Mouse (Mus musculus): ENCODE results near the gene Babam1. TPM values are rescaled to one million over a fixed set of nuclear protein-coding genes. Genes with fewer than 3 reads are reported as not detected.
A peak's percentile ranks its signal among the peaks of the same experiment; 100 is the strongest.

The Babam1 gene
- polyA plus RNA-seq, 1 experiment from 2014 or later, result 95.6 TPM

DNA sequence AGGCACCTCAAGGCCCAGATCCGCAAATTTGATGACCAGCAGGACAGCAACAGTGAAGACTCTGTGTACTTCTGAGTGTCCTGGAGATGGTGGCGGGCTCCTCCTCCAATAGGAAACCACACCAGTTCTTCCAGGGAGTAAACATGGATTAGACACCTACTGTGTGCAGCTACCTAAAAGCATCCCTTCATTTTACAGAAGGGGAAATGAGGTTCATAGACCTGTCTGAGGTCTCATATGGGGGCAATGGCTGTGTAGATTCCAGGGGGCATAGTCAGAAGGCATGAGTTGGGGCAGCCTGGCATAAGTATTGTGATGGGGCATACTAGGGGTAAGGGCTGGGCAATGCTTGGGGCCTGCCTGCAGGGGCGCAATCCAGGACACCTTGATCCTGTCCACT, 23.7 kb upstream of the Babam1 start:
- Histone ChIP-seq H3K27me3 (replicated peaks) (no peaks in the 10 kb centered on the region; the same call in 1 of the 2 replicates), H3K4me2 (replicated peaks) (no peak overlapping the region), H3K9me3 (no peaks in the 10 kb centered on the region), H3K27ac (no peak overlapping the region), H3K9ac (no peak overlapping the region), H3K4me3 (no peak overlapping the region), H3K36me3 (peaks cover 30% of the 10 kb centered on the region), H3K4me1 (peaks cover 36% of the 10 kb centered on the region)
- 93% methylated on average over 3 of the region's 3 CpGs for WGBS
- no peak for ATAC-seq (ENCODE audit: low FRiP score, low read depth)

DNA sequence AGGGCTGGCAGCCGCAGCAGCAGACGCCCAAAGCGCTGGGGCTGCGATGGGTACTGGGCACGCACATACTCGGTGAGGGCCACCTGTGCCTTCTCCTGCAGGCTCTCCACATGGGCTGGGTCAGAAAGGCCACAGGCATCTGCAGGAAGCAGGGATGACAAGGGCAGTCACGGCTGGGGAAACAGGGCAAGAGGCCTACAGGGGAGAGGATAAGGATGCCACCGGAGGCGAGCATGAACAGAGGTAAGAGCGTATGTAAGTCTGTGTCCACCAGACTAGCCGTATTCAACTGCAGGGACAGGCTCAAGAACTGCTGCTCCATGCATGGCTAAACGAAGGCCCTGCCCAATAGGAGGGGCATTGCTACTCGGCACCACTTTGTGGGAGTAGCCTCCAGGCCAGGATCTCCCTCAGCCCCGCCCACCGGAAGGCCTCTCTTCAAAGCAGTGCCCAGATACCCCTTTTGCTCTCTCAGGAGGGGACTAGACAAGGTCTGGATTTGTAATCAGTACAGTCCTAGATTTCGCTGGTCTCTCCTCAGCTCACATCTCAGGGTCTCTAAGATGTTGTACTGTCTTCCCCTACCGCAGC, 21.9 kb upstream of the Babam1 start:
- Histone ChIP-seq H3K27ac (no peak overlapping the region), H3K9ac (no peak overlapping the region), H3K27me3 (replicated peaks) (no peaks in the 10 kb centered on the region; the same call in 1 of the 2 replicates), H3K9me3 (no peaks in the 10 kb centered on the region), H3K4me3 (no peak overlapping the region), H3K4me1 (peaks cover 45% of the 10 kb centered on the region), H3K4me2 (replicated peaks) (no peak overlapping the region), H3K36me3 (peaks cover 27% of the 10 kb centered on the region)
- ATAC-seq (ENCODE audit: low FRiP score, low read depth), result no peak
- WGBS, result 81% methylated on average over 17 of the region's 17 CpGs

DNA sequence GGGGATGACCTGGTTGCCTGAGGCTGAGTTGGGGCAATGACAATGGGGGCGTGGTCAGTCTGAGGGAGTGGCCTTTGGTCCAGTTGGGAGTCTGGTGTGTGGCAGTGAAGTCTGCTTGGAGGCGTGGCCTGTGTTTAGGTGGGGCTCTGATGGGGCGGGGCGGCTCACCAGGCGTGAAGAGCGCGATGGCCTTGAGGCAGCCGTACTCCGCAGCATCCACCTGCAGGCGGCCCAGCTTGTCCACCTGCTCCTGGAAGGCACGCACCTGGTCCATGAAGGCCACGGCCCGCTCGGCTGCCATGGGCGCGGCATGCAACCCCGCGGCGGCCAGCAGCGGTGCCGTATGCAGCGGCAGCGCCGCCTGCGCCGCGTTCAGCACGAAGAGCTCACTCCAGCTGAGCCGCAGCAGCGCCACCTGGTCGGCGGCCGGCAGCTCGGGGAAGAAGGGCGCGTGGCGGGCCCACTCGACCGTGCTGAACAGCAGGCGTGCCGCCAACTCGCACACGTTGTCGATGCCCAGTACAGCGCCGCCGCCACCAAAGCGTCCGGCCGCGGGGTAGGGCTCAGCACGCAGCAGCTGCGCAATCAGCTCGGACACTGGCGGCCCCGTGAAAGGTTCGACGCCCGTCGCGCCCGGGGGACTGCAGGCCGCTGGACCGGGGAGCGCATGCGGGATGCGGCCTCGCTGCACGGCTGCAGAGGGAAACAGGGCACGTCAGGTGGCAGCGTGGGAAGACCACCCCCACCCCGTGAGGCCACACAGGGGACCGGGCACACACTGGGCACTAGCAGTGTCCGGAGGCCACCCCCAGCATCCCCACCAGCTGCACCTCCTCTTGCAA, 20.9 kb upstream of the Babam1 start:
- Histone ChIP-seq H3K4me1 (peaks cover 51% of the 10 kb centered on the region), H3K27ac (peak overlapping the region; percentile 64; the same call in 1 of the 2 replicates), H3K4me2 (replicated peaks) (peak overlapping the region; percentile 66), H3K9ac (peak overlapping the region; percentile 51), H3K27me3 (replicated peaks) (no peaks in the 10 kb centered on the region; the same call in 1 of the 2 replicates), H3K9me3 (no peaks in the 10 kb centered on the region), H3K4me3 (peak overlapping the region; percentile 30), H3K36me3 (peaks cover 24% of the 10 kb centered on the region)
- 7% methylated on average over 74 of the region's 74 CpGs for WGBS
- peak; percentile 3 for ATAC-seq (ENCODE audit: low FRiP score, low read depth)

DNA sequence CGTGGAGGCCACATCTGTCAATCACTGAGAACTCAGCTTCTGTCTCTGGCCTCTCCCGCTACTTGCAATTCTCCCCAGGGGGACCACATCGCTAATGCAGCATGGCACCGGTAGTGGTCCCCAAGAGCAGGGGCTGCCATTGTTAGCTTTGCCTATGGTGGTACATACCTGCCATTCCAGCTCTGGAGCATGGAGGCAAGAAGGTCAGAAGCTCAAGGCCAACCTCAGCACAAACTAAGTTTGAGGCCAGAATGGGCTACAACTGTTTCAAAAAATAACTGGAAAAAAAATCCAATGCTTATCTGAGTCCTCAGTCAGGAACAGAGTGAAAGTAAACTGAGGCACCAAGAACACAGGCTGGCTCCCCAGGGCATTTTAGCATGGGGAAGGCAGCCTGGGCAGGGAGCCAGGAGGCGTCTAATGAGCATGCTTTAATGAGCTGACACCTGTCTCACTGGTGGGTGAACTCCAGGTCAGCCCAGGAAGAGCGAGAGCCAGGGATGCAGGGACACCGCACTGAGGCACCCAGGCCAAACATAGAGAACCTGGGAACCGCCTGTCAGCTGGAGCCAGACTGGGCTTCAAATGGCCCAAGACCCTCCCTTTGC, 20.1 kb upstream of the Babam1 start:
- peak overlapping the region; percentile 30 for H3K4me3 ChIP-seq
- H3K36me3 ChIP-seq, result peaks cover 24% of the 10 kb centered on the region
- H3K27me3 ChIP-seq (replicated peaks), result no peaks in the 10 kb centered on the region; the same call in 1 of the 2 replicates
- WGBS, result 39% methylated on average over 8 of the region's 8 CpGs
- H3K27ac ChIP-seq, result no peak overlapping the region; the same call in 1 of the 2 replicates
- no peak for ATAC-seq (ENCODE audit: low FRiP score, low read depth)
- peak overlapping the region; percentile 66 for H3K4me2 ChIP-seq (replicated peaks)
- no peaks in the 10 kb centered on the region for H3K9me3 ChIP-seq
- H3K9ac ChIP-seq, result peak overlapping the region; percentile 51; the same call in 1 of the 2 replicates
- peaks cover 51% of the 10 kb centered on the region for H3K4me1 ChIP-seq

DNA sequence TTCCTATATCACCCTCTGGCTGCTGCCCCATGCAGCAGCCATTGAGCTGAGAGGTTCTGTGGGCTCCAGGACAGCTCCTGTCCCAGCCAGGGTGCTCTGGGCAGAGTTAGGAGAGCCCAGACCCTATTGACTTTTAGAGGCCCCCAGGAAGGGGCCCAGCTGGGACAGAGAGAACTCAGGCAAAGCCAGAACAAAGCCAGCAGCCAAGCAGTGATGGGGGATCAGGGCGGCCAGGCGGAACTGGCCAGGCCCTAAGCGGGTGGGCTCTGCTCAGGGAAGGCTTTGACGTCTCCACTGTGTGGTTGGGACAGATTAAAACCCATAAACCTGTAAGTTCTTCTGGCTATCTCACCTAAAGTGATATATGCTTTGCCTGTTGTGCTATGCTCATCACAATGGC, 17.7 kb upstream of the Babam1 start:
- Histone ChIP-seq H3K9me3 (no peaks in the 10 kb centered on the region), H3K27me3 (replicated peaks) (no peaks in the 10 kb centered on the region; the same call in 1 of the 2 replicates), H3K27ac (no peak overlapping the region), H3K4me3 (peak overlapping the region; percentile 81), H3K36me3 (peaks cover 15% of the 10 kb centered on the region), H3K9ac (peak overlapping the region; percentile 84; the same call in 1 of the 2 replicates), H3K4me1 (peaks cover 60% of the 10 kb centered on the region), H3K4me2 (replicated peaks) (peak overlapping the region; percentile 99)
- 33% methylated on average over 4 of the region's 4 CpGs for WGBS
- ATAC-seq (ENCODE audit: low FRiP score, low read depth), result no peak

DNA sequence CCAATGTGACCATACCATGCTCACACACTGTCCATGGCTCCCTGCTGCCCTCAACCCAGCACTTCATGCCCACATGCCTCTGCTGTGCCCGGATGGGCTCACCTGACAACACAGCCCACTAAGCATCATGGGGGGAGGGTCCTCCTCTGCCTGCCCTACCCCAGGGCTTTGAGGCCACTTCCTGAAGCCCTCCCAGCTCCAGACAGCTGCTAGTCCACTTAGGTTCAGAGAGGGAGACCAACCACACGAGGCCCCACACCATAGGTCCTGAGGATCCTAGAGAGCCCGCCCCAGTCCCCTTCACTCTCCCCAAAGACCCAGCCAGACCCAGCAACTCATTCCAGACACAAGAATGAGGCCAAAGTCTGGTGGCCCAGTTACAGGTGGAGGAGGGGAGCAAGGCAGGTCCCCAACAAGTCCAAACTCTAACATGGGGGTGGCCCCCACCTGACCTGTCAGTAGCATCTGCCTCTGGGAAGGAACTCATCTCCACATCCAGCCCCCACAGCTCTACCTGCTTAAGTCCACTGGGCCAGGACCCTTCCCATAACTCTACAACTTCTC, 17.1 kb upstream of the Babam1 start:
- peak overlapping the region; percentile 81 for H3K4me3 ChIP-seq
- ATAC-seq (ENCODE audit: low FRiP score, low read depth), result no peak
- H3K27me3 ChIP-seq (replicated peaks), result no peaks in the 10 kb centered on the region; the same call in 1 of the 2 replicates
- peaks cover 10% of the 10 kb centered on the region for H3K36me3 ChIP-seq
- peaks cover 60% of the 10 kb centered on the region for H3K4me1 ChIP-seq
- H3K9me3 ChIP-seq, result no peaks in the 10 kb centered on the region
- peak overlapping the region; percentile 84 for H3K9ac ChIP-seq
- no peak overlapping the region for H3K27ac ChIP-seq
- 38% methylated on average over 3 of the region's 3 CpGs for WGBS
- peak overlapping the region; percentile 99 for H3K4me2 ChIP-seq (replicated peaks)

DNA sequence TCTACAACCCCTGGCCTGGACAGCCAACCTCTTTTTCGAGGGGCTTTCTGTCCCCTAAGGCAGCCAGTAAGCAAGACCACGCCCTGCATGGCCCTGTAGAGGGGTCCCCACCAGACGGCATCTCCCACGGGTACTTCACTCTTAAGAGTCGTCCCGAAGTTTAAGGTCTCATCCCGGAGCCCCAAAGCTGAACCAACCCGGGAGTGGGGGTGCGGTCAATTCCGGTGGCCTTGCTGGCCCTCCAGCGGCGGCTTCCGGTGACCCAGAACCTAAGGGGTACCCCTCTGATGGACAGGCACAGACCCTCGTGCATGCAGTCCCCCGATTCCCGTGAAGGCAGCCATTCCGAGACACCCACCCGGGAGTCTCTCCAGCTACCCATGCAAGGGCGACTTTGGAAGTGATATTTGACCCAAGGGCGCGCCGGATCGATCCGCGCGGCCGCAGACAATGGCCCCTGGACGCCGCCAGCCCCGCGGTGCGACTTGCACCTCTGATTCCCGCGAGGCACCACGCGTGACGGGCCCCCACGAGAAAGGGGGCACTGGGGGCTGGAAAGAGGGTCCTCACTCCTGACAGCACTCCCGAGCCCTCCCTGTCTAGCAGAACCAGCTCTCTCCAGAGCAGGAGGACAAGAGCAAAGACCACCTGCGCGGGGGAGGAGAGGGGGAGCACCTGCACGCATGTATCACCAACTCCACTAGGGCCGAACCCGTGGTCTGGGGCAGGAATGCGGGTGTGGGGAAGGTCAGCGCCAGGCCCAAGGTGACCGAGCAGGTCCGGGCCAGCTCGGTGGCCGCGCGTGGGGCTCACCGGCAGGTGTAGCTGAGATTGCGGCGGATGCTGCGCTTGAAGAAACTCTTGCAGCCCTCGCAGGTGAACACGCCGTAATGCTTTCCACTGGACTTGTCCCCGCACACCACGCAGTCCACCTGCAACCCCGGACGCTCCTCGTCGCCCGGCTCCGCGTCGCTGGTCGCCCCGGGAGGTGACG, 16.2 kb upstream of the Babam1 start:
- Histone ChIP-seq H3K4me1 (peaks cover 54% of the 10 kb centered on the region), H3K27ac (no peak overlapping the region), H3K36me3 (peaks cover 8% of the 10 kb centered on the region), H3K9me3 (no peaks in the 10 kb centered on the region), H3K4me2 (replicated peaks) (peak overlapping the region; percentile 99), H3K4me3 (peak overlapping the region; percentile 81), H3K27me3 (replicated peaks) (no peaks in the 10 kb centered on the region; the same call in 1 of the 2 replicates), H3K9ac (peak overlapping the region; percentile 84)
- WGBS, result 1% methylated on average over 72 of the region's 72 CpGs
- ATAC-seq (ENCODE audit: low FRiP score, low read depth), result no peak

DNA sequence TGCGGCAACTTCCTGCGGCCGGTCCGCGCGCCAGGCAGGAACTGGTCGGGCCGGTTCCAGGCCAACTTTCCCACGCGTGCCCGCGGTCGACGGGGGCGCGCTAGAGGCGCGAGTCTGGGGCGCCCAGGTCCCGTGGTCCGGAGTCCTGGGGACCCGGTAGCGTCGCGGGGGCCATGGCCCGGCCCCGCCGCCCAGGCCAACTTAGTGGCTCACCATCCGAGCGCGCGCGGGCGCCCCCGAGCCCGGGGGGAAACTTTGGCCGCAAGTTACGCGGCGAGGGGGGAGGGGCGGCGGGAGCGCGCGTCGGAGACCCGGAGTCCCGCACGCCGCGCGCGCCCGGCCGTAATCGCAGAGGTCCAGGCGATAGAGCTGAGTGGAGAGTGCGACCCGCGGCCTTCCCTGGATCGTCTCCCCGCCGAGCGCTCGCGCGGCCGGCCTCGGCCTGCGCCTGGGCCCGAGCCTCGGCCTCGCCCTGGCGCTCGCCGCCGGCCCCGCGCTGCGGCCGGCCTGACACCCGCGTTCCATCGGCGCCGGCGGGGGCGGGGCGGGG, 15.2 kb upstream of the Babam1 start, which contains the start of gene Nr2f6:
Gene Nr2f6, minus strand, starts transcription at position 540 of the 550 bp plus-strand sequence.
- Histone ChIP-seq H3K27me3 (replicated peaks) (no peaks in the 10 kb centered on the region; the same call in 1 of the 2 replicates), H3K36me3 (peaks cover 8% of the 10 kb centered on the region), H3K4me3 (peak within 1 kb of the TSS; percentile 81), H3K4me2 (replicated peaks) (peak within 1 kb of the TSS; percentile 99), H3K27ac (peak within 1 kb of the TSS; percentile 93), H3K9me3 (no peaks in the 10 kb centered on the region), H3K9ac (peak within 1 kb of the TSS; percentile 84), H3K4me1 (peaks cover 44% of the 10 kb centered on the region)
- peak; percentile 35; the same call in 1 of the 2 replicates for ATAC-seq (ENCODE audit: low FRiP score, low read depth)
- WGBS, result under 1% methylated on average over 75 of the region's 89 CpGs

DNA sequence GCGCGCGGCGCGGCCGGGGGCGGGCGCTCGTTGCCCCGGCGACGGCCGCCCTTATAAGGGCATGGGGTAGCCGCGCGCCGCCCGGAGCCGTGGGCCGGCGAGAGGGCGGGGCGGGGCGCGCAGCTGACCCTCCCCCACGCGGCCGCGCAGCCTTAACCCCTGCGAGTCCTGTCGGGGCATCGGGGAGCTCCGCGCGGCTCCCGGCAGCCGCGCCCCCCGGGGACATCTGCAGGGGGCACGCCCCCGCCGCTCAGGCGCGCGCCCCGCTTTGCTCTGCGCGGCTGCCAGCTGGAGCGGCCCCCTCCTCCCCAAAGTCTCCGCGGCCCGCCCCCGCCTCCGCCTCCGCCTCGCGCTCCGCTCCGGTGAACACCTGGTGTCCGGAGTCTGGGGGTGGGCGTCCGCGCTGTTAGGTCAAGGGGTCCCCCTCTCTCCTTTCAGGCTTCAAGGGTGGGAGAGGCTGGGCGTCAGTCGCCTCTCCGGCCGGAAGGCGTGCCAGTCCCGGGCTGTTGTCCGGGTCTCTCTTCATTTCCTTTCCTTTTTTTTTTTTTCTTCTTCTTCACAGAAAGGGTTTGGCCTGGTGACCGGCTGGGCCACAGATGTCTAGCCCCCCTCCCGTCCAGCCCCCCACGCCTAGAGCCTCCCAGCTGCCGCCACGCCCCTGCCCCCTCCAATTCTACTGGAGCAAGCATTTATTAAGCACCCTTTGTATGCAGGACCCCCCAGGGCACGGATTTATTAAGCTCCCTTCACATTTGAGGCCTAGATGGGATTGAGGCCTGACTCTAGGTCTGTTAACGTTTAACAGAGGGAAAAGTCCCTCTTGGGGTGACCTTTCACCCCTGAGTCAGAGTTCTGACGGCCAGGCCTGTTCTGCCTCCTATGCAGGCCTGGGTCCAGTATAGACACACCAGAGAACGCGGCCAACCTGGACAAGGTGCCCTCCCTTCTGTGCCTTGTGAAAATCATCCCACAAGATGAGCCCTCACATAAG, 14.4 kb upstream of the Babam1 start:
- WGBS, result 2% methylated on average over 80 of the region's 80 CpGs
- peak; percentile 84 for ATAC-seq (ENCODE audit: low FRiP score, low read depth)
- H3K4me1 ChIP-seq, result peaks cover 38% of the 10 kb centered on the region

DNA sequence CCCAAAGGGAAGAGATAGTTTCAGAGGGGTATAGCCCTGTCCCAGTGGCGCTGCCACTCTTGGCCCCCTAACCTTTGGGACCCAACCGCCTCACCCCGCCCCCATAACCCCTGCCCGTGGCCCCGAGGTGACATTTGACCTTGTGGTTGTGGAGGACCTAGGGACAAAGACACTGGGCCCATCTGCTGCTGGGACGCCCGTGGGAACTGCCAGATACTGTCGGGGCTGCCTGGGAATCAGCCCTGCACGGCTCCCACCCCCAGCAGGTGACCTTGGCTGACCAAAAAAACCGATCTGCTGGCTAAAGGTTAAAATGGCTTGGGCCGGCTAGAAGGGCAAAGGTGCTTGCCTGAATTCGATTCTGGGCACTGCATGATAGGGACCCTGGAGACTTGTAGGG, 13.3 kb upstream of the Babam1 start:
- H3K9me3 ChIP-seq, result no peaks in the 10 kb centered on the region
- no peak overlapping the region for H3K4me3 ChIP-seq
- 0 out of 2 replicates have a peak overlapping the region, but pooled peaks have one; percentile 93 for H3K27ac ChIP-seq
- H3K4me2 ChIP-seq (replicated peaks), result no peak overlapping the region
- 10% methylated on average over 12 of the region's 12 CpGs for WGBS
- no peaks in the 10 kb centered on the region for H3K27me3 ChIP-seq (replicated peaks)
- peaks cover under 1% of the 10 kb centered on the region; the same call in 1 of the 2 replicates for H3K36me3 ChIP-seq
- no peak for ATAC-seq (ENCODE audit: low FRiP score, low read depth)
- peaks cover 34% of the 10 kb centered on the region for H3K4me1 ChIP-seq
- H3K9ac ChIP-seq, result no peak overlapping the region

More for the DNA sequence above, 14.4 kb upstream of the Babam1 start:
- Histone ChIP-seq H3K9ac (peak overlapping the region; percentile 84), H3K27me3 (replicated peaks) (no peaks in the 10 kb centered on the region), H3K4me3 (peak overlapping the region; percentile 81), H3K4me2 (replicated peaks) (peak overlapping the region; percentile 99), H3K9me3 (no peaks in the 10 kb centered on the region), H3K27ac (peak overlapping the region; percentile 93), H3K36me3 (peaks cover 8% of the 10 kb centered on the region)
